Mouse (Mus musculus): ENCODE measurements around the gene Efemp2. TPM values are rescaled to one million over a fixed set of nuclear protein-coding genes. Genes with fewer than 3 reads are reported as not detected.

Gene Efemp2
- polyA plus RNA-seq, 1 experiment from 2014 or later: 80.7 TPM

DNA sequence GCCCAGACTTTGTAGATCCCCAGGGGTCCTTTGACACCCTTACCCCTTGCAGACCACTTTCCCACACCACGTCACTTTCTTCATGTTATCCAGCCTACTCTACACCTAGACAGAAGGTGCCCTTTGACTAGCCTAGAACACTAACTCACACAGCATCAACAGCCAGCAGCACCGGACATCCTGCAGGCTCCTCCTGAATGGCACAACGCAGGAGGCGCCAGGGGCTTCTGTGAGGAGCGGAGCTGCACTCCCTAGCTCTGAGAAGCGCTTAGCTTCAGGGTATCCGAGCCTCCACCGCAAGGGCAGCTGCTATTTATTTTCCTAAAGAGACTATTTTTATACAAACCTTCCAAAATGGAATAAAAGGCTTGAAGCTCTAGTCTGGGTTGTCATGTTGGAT lies 18.2 kb upstream of the Efemp2 start:
- Histone ChIP-seq H3K27ac (replicated peaks) (peak overlapping the region; percentile 93), H3K36me3 (peaks cover 26% of the 10 kb centered on the region), H3K9ac (peak overlapping the region; percentile 94), H3K4me1 (peaks cover 41% of the 10 kb centered on the region), H3K9me3 (no peaks in the 10 kb centered on the region), H3K4me3 (peak overlapping the region; percentile 85), H3K27me3 (replicated peaks) (peaks cover 10% of the 10 kb centered on the region), H3K4me2 (peak overlapping the region; percentile 92)
- WGBS: 51% methylated on average over 8 of the region's 8 CpGs
- no peak for ATAC-seq (ENCODE audit: extremely low read depth, insufficient number of reproducible peaks, low FRiP score, low TSS enrichment)

DNA sequence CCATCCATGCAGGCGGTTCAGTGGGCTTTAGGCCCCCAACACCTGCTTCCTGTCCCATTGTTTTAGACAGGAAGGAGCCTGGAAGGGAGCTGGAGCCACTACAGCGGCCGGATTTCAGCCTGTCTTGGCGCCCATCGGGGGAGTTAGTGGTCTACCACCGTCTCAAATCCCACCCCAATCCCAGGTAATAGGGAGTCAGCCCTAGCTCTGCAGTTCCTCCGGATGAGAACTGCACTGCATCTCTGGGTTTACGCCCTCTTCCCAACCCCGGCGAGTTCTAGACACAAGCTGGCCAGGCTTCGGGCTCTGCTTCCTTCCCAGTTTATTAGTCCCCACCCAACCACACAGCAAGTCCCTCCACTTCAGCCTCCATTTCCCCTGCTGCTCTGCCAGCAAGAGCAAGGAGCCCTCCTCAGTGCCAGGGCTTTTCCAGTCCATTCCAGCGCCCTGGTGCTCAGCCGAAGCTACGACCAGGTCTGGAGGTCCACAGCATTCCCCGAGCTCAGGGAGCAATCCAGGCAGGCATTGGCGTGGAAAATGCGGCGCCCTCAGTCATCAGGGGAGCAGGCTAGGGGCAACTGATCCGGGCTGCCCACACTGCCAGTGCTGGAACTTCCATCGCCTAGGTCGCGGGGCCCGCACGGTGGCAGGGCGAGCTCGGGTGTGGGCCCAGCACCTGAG lies 17.4 kb upstream of the Efemp2 start:
- Histone ChIP-seq H3K27ac (replicated peaks) (peak overlapping the region; percentile 93), H3K4me1 (peaks cover 46% of the 10 kb centered on the region), H3K4me2 (peak overlapping the region; percentile 92), H3K27me3 (replicated peaks) (peaks cover 4% of the 10 kb centered on the region), H3K36me3 (peaks cover 26% of the 10 kb centered on the region), H3K4me3 (peak overlapping the region; percentile 85), H3K9ac (peak overlapping the region; percentile 94), H3K9me3 (no peaks in the 10 kb centered on the region)
- no peak for ATAC-seq (ENCODE audit: extremely low read depth, insufficient number of reproducible peaks, low FRiP score, low TSS enrichment)
- 2% methylated on average over 26 of the region's 26 CpGs for WGBS

DNA sequence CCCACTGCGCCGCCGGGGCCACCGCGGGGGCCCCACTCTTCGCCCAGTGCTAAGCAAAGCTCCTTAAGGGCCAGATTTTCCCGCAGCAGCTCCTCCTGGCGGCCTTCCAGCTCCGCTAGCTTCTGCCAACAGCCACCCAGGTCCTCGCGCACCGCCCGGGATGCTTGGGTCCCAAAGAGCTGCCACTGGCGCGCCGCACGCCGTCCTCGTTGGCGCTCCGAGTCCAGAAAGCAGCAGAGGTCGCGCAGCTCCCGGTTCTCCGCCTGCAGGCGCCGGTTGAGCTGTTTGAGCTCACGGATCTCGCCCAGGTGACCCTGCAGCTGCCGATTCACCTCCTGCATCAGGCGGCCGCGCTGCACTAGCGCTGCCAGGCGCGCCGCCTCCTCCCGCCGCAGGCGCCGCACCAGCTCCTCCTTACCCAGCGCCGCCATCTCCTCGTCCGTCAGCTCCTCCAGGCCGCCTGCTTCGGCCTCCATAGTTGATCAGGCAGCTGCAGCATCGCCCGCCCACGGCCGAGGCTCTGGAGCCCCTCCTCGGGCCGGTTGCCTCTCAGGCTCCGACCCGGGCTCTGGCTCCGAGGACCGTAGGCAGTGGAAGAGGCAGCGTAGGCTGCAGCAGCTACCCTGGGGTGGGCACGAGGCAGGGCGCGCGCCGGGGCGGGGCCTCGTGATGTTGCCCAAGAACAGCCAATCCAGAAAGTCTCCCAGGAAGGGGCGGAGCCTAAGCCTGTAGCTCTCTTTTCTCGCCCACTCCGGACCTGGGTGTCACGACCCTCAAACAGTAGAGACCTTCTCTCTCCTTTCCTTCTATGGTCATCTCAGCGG lies 16.6 kb upstream of the Efemp2 start:
- ATAC-seq (ENCODE audit: extremely low read depth, insufficient number of reproducible peaks, low FRiP score, low TSS enrichment): peak; percentile 84
- Histone ChIP-seq H3K36me3 (peaks cover 32% of the 10 kb centered on the region), H3K4me3 (peak overlapping the region; percentile 85), H3K27ac (replicated peaks) (peak overlapping the region; percentile 93), H3K4me2 (peak overlapping the region; percentile 92), H3K27me3 (replicated peaks) (no peaks in the 10 kb centered on the region), H3K4me1 (peaks cover 53% of the 10 kb centered on the region), H3K9me3 (no peaks in the 10 kb centered on the region), H3K9ac (peak overlapping the region; percentile 94)
- under 1% methylated on average over 63 of the region's 70 CpGs for WGBS

DNA sequence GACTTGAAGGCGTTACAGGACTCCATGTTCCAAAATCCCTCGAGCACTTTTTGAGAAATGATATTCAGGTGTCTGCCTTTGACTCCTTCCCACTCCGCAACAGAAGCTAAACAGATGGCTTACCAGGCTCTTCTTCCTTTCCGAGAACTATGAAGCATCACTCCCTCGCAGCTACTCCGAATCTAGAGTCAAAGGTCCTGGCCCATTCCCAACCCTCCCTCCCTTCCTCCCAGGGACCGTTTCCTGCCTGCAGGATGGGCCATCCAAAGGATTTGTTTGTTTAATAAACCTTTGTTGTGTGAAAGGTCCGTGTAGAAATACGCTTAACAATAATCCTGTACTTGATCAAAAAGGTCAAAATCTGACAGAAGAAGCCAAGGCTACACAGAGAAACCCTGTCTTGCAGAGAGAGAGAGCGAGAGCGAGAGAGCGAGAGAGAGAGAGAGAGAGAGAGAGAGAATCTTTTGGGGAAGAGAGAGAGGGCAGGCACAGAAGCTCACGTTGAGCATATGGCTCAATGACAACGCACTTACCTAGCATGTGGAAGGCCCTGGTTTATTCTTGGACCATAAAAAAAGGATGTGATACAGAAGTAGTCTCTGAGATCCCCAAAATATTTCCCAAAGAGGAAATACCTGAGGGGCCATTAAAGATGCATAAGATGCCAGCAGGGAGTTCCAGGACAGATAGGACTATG lies 15.9 kb upstream of the Efemp2 start, which contains the start of gene Ccdc85b:
Ccdc85b (minus strand) TSS at position 149 of the 697 bp plus-strand sequence.
- H3K4me3 ChIP-seq: peak within 1 kb of the TSS; percentile 85
- peaks cover 39% of the 10 kb centered on the region for H3K36me3 ChIP-seq
- ATAC-seq (ENCODE audit: extremely low read depth, insufficient number of reproducible peaks, low FRiP score, low TSS enrichment): no peak
- peak within 1 kb of the TSS; percentile 94 for H3K9ac ChIP-seq
- 13% methylated on average over 14 of the region's 14 CpGs for WGBS
- H3K27ac ChIP-seq (replicated peaks): peak within 1 kb of the TSS; percentile 93
- no peaks in the 10 kb centered on the region for H3K9me3 ChIP-seq
- no peaks in the 10 kb centered on the region for H3K27me3 ChIP-seq (replicated peaks)
- H3K4me1 ChIP-seq: peaks cover 53% of the 10 kb centered on the region
- H3K4me2 ChIP-seq: peak within 1 kb of the TSS; percentile 92

DNA sequence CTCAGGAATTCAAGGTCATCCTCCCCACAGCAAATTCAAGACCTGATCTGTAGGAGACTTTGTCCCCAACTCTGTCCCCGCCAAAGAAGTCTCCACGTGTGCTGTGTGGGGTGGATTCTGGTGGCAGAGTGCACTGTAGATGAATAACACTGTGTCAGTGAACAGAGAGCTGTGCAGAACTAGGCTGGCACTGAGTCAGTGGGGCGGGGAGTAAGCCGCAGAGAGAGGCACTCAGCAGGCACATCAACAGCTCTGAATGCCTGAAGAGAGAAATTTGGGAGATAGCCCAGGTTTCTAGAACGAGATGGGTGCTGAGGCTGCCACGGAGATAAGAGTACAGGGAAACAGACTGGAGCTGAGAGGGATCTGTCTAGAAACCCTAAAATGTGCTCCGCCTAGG lies 14.7 kb upstream of the Efemp2 start:
- Histone ChIP-seq H3K27ac (replicated peaks) (no peak overlapping the region), H3K4me1 (peaks cover 58% of the 10 kb centered on the region), H3K4me3 (no peak overlapping the region)

DNA sequence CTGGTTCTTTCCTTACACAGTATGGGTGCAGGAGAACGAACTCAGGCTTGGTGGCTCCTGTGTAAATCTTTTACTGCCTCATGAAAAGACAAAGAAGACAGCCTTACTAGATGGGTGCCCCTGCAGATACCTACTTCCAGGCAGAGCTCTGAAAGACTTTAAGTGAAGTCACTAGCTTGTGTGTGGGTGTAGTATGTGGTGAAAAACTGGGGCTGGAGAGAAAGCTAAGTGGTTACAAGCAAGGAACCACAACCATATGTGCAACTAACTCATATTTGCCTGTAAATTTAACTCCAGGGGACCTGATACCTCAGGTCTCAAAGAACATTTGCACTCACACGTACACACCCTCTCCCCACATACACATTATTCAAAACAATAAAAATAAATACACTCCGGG lies 13.9 kb upstream of the Efemp2 start:
- peaks cover 59% of the 10 kb centered on the region for H3K4me1 ChIP-seq
- H3K4me2 ChIP-seq: peak overlapping the region; percentile 95
- peak overlapping the region; percentile 68 for H3K4me3 ChIP-seq
- H3K9me3 ChIP-seq: no peaks in the 10 kb centered on the region
- H3K36me3 ChIP-seq: peaks cover 39% of the 10 kb centered on the region
- WGBS: 24% methylated on average over 3 of the region's 3 CpGs
- no peaks in the 10 kb centered on the region for H3K27me3 ChIP-seq (replicated peaks)
- no peak for ATAC-seq (ENCODE audit: extremely low read depth, insufficient number of reproducible peaks, low FRiP score, low TSS enrichment)
- peak overlapping the region; percentile 55; the same call in 1 of the 2 replicates for H3K27ac ChIP-seq (replicated peaks)
- H3K9ac ChIP-seq: peak overlapping the region; percentile 86

More for the DNA sequence above, 14.7 kb upstream of the Efemp2 start:
- H3K27me3 ChIP-seq (replicated peaks): no peaks in the 10 kb centered on the region
- no peaks in the 10 kb centered on the region for H3K9me3 ChIP-seq
- WGBS: 55% methylated on average over 7 of the region's 7 CpGs
- ATAC-seq (ENCODE audit: extremely low read depth, insufficient number of reproducible peaks, low FRiP score, low TSS enrichment): no peak
- no peak overlapping the region for H3K4me2 ChIP-seq
- H3K36me3 ChIP-seq: peaks cover 39% of the 10 kb centered on the region
- no peak overlapping the region for H3K9ac ChIP-seq

DNA sequence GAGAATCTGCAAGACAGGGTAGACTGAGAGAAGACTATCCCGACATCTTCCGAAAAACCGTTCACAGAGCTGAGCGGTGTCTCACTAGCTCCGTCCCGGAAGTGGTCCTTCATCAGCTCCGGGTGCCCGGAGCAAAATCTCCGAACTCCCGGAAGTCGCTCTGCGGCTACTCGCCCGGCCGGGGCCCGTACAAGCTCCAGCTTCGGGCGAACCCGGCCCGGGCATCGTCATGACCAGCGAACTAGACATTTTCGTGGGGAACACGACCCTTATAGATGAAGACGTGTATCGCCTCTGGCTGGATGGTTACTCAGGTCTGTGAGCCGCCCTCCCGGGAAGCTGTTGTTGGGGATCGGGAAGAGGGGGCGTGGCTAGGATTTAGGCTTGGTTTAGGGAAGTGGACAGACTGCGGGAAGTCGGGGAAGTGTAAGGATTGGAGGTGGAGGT lies 13.3 kb upstream of the Efemp2 start, which contains the start of gene Fibp:
Fibp (plus strand) TSS at position 151 of the 447 bp plus-strand sequence.
- Histone ChIP-seq H3K4me3 (peak within 1 kb of the TSS; percentile 68), H3K9ac (peak within 1 kb of the TSS; percentile 86), H3K27ac (replicated peaks) (peak within 1 kb of the TSS; percentile 55), H3K36me3 (peaks cover 39% of the 10 kb centered on the region), H3K4me1 (peaks cover 55% of the 10 kb centered on the region), H3K9me3 (no peaks in the 10 kb centered on the region), H3K4me2 (peak within 1 kb of the TSS; percentile 95), H3K27me3 (replicated peaks) (no peaks in the 10 kb centered on the region)
- WGBS: under 1% methylated on average over 32 of the region's 32 CpGs
- ATAC-seq (ENCODE audit: extremely low read depth, insufficient number of reproducible peaks, low FRiP score, low TSS enrichment): no peak

DNA sequence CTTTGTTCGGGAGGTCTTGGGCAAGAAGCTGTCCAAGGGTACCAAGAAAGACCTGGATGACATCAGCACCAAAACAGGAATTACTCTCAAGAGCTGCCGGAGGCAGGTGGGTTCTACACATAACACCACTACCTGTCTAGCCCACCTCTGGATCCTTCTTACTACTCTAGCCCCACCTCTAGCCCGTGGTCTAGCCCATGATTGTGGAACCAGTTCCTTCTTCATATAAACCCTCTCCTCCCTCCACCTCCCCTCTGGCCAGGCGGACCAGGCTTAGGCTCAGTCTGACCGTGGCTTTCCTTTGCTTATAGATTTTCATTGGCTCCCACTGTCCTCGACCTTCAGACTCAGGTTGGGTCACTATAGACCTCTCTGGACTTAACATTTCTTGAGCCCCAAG lies 12.3 kb upstream of the Efemp2 start:
- peak overlapping the region; percentile 68 for H3K4me3 ChIP-seq
- no peak overlapping the region for H3K27ac ChIP-seq (replicated peaks)
- H3K36me3 ChIP-seq: peaks cover 47% of the 10 kb centered on the region
- peaks cover 45% of the 10 kb centered on the region for H3K4me1 ChIP-seq
- peak overlapping the region; percentile 95 for H3K4me2 ChIP-seq
- 79% methylated on average over 6 of the region's 6 CpGs for WGBS
- no peaks in the 10 kb centered on the region for H3K27me3 ChIP-seq (replicated peaks)
- no peaks in the 10 kb centered on the region for H3K9me3 ChIP-seq
- H3K9ac ChIP-seq: peak overlapping the region; percentile 86
- ATAC-seq (ENCODE audit: extremely low read depth, insufficient number of reproducible peaks, low FRiP score, low TSS enrichment): no peak

DNA sequence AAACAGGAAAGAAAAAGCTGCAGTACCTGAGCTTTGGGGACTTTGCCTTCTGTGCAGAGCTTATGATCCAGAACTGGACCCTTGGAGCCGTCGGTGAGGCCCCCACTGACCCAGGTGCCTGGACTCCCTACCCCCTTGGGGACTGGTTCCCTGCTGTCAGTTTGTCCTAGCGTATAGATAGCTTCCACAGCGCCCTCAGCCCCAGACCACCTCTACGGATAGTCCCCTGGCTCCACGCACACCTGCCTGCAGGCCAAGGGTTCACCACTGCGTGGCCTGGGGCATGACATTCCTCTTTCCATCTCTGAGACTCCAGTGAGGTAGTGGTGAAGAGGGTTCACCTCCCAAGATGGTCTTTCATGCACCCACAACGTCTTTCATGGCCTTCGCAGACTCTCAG lies 10.5 kb upstream of the Efemp2 start:
- H3K27ac ChIP-seq (replicated peaks): no peak overlapping the region
- H3K4me1 ChIP-seq: peaks cover 37% of the 10 kb centered on the region
- no peak overlapping the region for H3K4me3 ChIP-seq
- no peak overlapping the region for H3K4me2 ChIP-seq
- no peaks in the 10 kb centered on the region for H3K9me3 ChIP-seq
- H3K9ac ChIP-seq: no peak overlapping the region
- no peak for ATAC-seq (ENCODE audit: extremely low read depth, insufficient number of reproducible peaks, low FRiP score, low TSS enrichment)
- H3K27me3 ChIP-seq (replicated peaks): no peaks in the 10 kb centered on the region
- WGBS: 82% methylated on average over 9 of the region's 9 CpGs
- H3K36me3 ChIP-seq: peaks cover 65% of the 10 kb centered on the region

DNA sequence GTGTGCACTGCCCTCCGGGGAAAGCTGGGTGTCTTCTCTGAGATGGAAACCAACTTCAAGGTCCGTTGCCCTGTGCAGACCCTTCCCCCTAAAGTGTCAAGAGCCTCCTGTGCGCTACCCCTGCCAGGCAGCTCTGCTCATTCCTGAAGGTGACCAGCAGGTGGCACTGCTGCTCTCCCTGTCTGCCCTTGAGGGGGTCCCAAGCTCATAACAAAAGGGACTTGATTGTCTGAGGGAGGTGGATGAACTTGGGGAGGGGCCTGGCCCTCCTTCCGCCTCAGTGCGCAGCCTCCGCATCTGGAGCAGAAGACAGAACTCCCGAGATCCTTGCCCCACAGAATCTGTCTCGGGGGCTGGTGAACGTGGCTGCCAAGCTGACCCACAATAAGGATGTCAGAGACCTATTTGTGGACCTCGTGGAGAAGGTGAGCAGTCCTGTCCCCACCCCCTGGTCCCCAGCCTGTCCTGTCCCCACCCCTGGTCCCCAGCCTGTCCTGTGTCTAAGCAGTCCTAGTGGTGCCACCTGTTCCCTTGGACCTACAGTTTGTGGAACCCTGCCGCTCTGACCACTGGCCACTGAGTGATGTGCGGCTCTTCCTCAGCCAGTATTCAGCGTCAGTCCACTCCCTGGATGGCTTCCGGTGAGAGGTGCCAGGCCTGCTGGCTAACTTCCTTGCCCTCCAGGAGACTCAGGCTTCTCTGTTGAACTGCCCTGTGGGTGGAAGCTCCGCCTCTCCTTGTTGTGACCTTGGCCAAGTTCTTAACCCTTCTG lies 9.8 kb upstream of the Efemp2 start:
- Histone ChIP-seq H3K27me3 (replicated peaks) (no peaks in the 10 kb centered on the region), H3K9ac (peak overlapping the region; percentile 78), H3K4me2 (peak overlapping the region; percentile 64), H3K36me3 (peaks cover 65% of the 10 kb centered on the region), H3K4me3 (peak overlapping the region; percentile 41), H3K27ac (replicated peaks) (peak overlapping the region; percentile 86), H3K9me3 (no peaks in the 10 kb centered on the region), H3K4me1 (peaks cover 36% of the 10 kb centered on the region)
- ATAC-seq (ENCODE audit: extremely low read depth, insufficient number of reproducible peaks, low FRiP score, low TSS enrichment): no peak
- 45% methylated on average over 15 of the region's 15 CpGs for WGBS
